Mouse (Mus musculus) E14TG2a.4 (cell line): ENCODE results near the gene Urb1.

Source experiments
- CTCF ChIP-seq: conservative IDR thresholded peaks from 2 replicates; pipeline ENCODE4 v1.5.1; 2014; ENCODE audit warnings: low read length
- POU5F1 ChIP-seq: IDR thresholded peaks from 2 replicates; pipeline ENCODE4 v1.6.1; 2014; ENCODE audit warnings: low read length, borderline replicate concordance

DNA sequence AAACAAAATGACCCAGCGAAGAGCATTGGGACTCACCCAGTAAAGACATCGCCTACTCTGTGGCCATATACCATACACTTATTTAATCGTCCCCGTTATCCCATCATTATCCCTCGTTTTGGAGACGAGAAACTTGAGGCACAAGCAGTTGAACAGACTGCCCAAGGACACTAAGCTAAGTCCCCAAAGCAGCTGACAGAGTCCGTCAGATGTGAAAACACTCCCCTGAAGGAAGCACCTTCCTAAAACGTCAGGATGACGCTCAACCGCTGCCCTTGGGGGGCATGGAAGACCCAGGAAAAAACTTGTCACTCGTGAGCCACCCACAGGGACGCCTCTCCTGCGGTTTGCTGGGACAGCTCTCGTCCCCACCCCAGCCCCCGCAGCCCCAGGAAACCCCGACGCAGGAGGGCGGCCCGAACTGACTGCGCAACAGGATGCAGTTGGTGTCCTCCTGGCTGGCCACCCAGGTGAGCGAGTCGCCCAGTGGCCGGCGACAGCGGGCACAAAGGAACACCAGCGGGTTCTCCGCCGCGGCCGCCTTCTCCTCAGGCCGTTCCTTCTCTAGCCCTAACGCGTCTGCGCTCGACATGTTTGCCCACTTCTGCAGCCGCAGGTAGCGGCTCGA, 83.5 kb downstream of the Urb1 start:
- TF ChIP-seq CTCF = no peak
- TF ChIP-seq POU5F1 = no peak
